Mouse (Mus musculus) kidney, adult 2 months (tissue): ENCODE measurements around the gene Nid2.

Experiments used
- CTCF ChIP-seq: fragments of 200-500 bp; conservative IDR thresholded peaks from 2 replicates; pipeline ENCODE4 v1.5.1; 2011; ENCODE audit warnings: low read depth, mild to moderate bottlenecking, control low read depth, low read length, moderate library complexity, mixed read lengths; ENCODE audit not compliant: insufficient read depth, insufficient read length
- POLR2A ChIP-seq: fragments of 200-500 bp; IDR thresholded peaks from one replicate; pipeline ENCODE4 v1.6.1; 2011; ENCODE audit warnings: low read depth, low read length, control low read depth

GRCm38 (mm10) chr14:19762014-19762413 is 10.9 kb downstream of the Nid2 start:
- TF ChIP-seq CTCF (no peak), POLR2A (no peak)
